Mouse (Mus musculus) liver, postnatal 0 days (tissue): ENCODE data around the gene Gorab. TPM values are rescaled to one million over a fixed set of nuclear protein-coding genes. Genes with fewer than 3 reads are reported as not detected.

Experiments
- ATAC-seq: fragments of 200-750 bp; cut with Nextera tagmentation; 2 replicates; pipeline ENCODE4 v1.8.0; 2017; ENCODE audit warnings: mild to moderate bottlenecking, moderate library complexity
- DNase-seq: peaks from one replicate; pipeline ENCODE4 v3.0.0-alpha.2; 2016
- H3K27ac ChIP-seq: fragments of 300-500 bp; sonication (generic); 2 replicates; pipeline ENCODE4 v1.5.1; 2014; ENCODE audit warnings: antibody characterized with exemption, moderate library complexity, mild to moderate bottlenecking, low read depth
- H3K27me3 ChIP-seq: fragments of 300-500 bp; sonication (generic); 2 replicates; pipeline ENCODE4 v1.6.1; 2014; ENCODE audit warnings: low read length, control low read depth, mixed read lengths; ENCODE audit not compliant: insufficient read depth
- H3K36me3 ChIP-seq: fragments of 300-500 bp; sonication (generic); replicated peaks from 2 replicates; pipeline ENCODE4 v1.6.1; 2014; ENCODE audit warnings: mild to moderate bottlenecking, control low read depth, low read length, moderate library complexity, mixed read lengths; ENCODE audit not compliant: insufficient read depth
- H3K4me1 ChIP-seq: fragments of 300-500 bp; sonication (generic); 2 replicates; pipeline ENCODE4 v1.6.1; 2014; ENCODE audit warnings: antibody characterized with exemption, mild to moderate bottlenecking, control low read depth; ENCODE audit not compliant: insufficient read depth
- H3K4me2 ChIP-seq: fragments of 300-500 bp; sonication (generic); 2 replicates; pipeline ENCODE4 v1.6.1; 2014; ENCODE audit warnings: low read depth, mild to moderate bottlenecking, low read length, moderate library complexity, mixed read lengths
- H3K4me3 ChIP-seq: fragments of 300-500 bp; sonication (generic); 2 replicates; pipeline ENCODE4 v1.5.1; 2014; ENCODE audit warnings: low read depth, low read length
- H3K9ac ChIP-seq: fragments of 300-500 bp; sonication (generic); replicated peaks from 2 replicates; pipeline ENCODE4 v1.6.1; 2014; ENCODE audit warnings: mild to moderate bottlenecking, moderate library complexity
- H3K9me3 ChIP-seq: fragments of 300-500 bp; sonication (generic); 2 replicates; pipeline ENCODE4 v1.6.1; 2016; ENCODE audit warnings: mild to moderate bottlenecking, control low read depth, low read length, mixed read lengths
- CTCF ChIP-seq: sonication (generic); IDR thresholded peaks from 2 replicates; pipeline ENCODE4 v1.5.1; 2016; ENCODE audit warnings: antibody characterized with exemption, low read depth
- EP300 ChIP-seq: IDR thresholded peaks from 2 replicates; pipeline ENCODE4 v1.6.1; 2016; ENCODE audit warnings: antibody characterized with exemption, low read depth, mild to moderate bottlenecking
- WGBS: fragments of 180-500 bp; shearing (Covaris S2); extraction: QIAGEN DNeasy Blood & Tissue Kit; methylation state at CpG from one replicate; pipeline ENCODE4 v1.1.7; 2014; ENCODE audit not compliant: insufficient replicate concordance; 5-methylcytosine and 5-hydroxymethylcytosine counted together
- polyA plus RNA-seq: library from polyadenylated mRNA; unstranded; fragments of >200 nt; fragmentation: Nextera tagmentation; extraction: Ambion mirVana; gene quantifications from 2 replicates; pipeline ENCODE4 v1.2.1, GENCODE M21; 2015

Gorab gene
- polyA plus RNA-seq, 1 experiment from 2014 or later, result 3.4 TPM

DNA sequence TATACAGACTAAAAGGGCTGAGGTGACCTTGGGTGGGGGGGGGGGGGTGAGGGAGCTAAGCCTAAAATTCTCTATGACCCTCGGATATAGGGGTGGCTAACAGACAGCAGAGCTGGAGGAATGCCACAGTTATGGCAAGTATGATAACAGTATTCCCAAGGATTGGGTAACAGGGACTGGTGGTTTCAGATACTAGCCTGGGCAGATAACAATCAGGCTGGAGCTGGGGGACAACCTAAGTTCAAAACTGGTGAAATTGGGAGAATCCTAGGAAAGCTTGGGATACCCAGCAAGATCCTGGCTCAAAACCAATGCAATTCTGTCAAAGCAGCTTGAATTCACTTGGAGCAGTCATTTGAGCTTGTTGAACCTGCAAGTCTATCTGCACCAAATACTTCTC lies 22.9 kb downstream of the Gorab start:
- Histone ChIP-seq H3K27me3 (no peaks in the 10 kb centered on the region), H3K4me3 (no peak overlapping the region), H3K4me2 (no peak overlapping the region), H3K9me3 (no peaks in the 10 kb centered on the region), H3K9ac (no peak overlapping the region), H3K4me1 (no peaks in the 10 kb centered on the region), H3K36me3 (peaks cover 4% of the 10 kb centered on the region; the same call in 1 of the 2 replicates), H3K27ac (no peak overlapping the region)
- WGBS, result 53% methylated on average over 1 of the region's 1 CpGs
- DNase-seq (no peak), ATAC-seq (no peak)
- TF ChIP-seq CTCF (no peak), EP300 (no peak)

DNA sequence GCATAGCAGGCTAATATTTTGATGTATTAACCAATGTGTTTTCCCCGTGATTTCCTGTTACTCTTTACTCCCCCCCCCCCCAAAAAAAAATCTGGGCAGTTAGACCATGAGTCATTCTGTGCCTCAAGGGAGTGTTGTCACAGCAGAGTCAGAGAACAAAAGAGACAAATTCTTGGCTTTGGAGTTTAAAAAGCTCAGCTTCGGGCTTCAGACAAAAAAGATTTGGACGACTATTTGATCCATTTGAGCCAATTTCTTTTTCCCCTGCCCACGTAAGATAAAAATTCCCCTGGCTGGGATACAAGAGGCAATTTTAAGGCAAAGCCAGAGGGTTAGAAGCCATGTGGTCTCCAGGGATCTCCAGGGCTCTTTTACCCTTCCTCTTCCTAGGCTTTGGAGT lies 23.4 kb downstream of the Gorab start:
- Histone ChIP-seq H3K9me3 (no peaks in the 10 kb centered on the region), H3K4me2 (no peak overlapping the region), H3K36me3 (no peaks in the 10 kb centered on the region; the same call in 1 of the 2 replicates), H3K27me3 (no peaks in the 10 kb centered on the region), H3K9ac (no peak overlapping the region), H3K27ac (no peak overlapping the region), H3K4me3 (no peak overlapping the region), H3K4me1 (no peaks in the 10 kb centered on the region)
- no peak for TF ChIP-seq CTCF
- TF ChIP-seq EP300, result no peak
- WGBS, result 62% methylated on average over 4 of the region's 4 CpGs
- DNase-seq (no peak), ATAC-seq (no peak)

DNA sequence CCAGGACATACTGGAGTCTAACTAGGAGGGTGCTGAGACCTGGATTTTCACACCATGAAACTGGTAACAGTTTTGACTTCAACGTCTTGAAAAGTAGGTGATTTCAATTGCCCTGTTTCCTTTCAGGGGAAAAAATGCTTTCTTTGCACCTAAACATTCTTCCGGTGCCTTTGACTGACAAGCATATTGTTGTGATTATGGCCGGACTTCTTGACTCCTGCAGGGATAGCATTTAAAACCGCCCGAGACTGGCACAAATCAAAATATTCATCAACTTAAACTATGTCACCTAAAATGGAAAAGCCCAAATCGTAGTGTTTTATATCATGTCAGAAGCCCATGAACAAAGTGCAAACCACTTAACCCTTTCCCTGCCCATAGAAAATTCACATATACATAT lies 25.5 kb downstream of the Gorab start:
- H3K9me3 ChIP-seq, result no peaks in the 10 kb centered on the region
- no peak for ATAC-seq
- WGBS, result 70% methylated on average over 6 of the region's 6 CpGs
- no peak overlapping the region for H3K9ac ChIP-seq
- H3K4me3 ChIP-seq, result no peak overlapping the region
- no peaks in the 10 kb centered on the region for H3K4me1 ChIP-seq
- no peaks in the 10 kb centered on the region for H3K36me3 ChIP-seq
- no peak for DNase-seq
- H3K27ac ChIP-seq, result no peak overlapping the region
- H3K27me3 ChIP-seq, result no peaks in the 10 kb centered on the region
- no peak for TF ChIP-seq EP300
- no peak for TF ChIP-seq CTCF
- no peak overlapping the region for H3K4me2 ChIP-seq

DNA sequence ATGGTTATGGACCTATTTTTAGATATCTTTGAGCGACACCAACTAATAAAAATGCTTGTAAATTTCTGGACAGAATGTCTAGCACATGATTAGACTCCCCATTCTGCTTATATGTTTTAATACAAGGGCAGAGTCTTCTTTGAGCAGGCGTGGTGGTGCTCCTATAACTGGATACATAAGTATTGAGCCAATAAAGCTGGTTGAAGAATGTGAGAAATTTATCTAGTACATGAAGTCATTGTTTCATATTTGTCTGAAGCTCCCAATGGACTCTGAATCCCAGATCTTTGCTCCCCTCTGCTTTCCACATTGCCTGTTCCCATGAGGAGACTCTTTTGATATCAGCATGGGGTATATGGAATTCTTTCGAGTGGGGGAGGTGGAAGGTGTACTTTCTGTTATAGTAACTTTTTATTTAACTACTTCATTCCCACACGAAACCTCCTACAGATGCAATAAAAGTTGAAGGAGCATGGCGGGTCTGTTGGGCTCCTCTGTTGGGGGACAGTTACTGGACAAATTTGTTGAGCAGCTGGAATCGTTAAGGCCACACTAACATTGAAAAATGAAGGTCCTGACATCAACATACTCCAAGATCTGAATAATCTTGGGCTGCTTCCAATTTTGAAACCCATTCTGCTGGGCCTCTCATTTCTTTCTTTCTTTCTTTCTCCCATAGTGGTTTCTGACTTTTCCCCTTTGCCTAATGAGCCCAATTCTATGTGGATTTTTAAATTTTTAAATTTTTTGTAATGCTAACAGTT lies 26.5 kb downstream of the Gorab start:
- ATAC-seq (no peak), DNase-seq (no peak)
- no peak for TF ChIP-seq EP300
- no peak for TF ChIP-seq CTCF
- Histone ChIP-seq H3K4me1 (no peaks in the 10 kb centered on the region), H3K36me3 (no peaks in the 10 kb centered on the region), H3K4me2 (no peak overlapping the region), H3K27me3 (no peaks in the 10 kb centered on the region), H3K27ac (no peak overlapping the region), H3K9me3 (no peaks in the 10 kb centered on the region), H3K9ac (no peak overlapping the region), H3K4me3 (no peak overlapping the region)
- WGBS, result 71% methylated on average over 6 of the region's 6 CpGs

DNA sequence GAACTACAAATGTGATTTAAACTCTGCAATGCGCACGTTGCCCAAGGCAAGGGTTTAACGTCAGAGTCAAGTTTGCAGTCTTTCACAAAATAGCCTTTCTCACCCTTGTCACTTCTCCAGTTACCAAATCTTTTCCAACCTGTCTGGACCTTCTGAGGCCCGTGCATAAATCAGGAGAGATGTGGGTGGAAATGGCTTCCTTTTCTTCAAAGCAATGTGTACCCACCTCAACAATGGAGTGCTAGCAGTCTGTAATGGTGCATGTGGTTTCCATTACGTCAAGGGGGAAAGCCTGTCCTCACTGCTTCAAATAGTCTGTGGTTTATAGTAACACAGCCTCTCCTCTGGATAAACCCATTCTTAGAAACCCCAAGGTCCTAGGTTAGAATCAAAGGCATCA lies 29.0 kb downstream of the Gorab start:
- DNase-seq (no peak), ATAC-seq (no peak)
- Histone ChIP-seq H3K4me3 (no peak overlapping the region), H3K36me3 (no peaks in the 10 kb centered on the region), H3K9me3 (no peaks in the 10 kb centered on the region), H3K4me2 (no peak overlapping the region), H3K4me1 (no peaks in the 10 kb centered on the region), H3K27ac (no peak overlapping the region), H3K27me3 (no peaks in the 10 kb centered on the region), H3K9ac (no peak overlapping the region)
- no peak for TF ChIP-seq CTCF
- no peak for TF ChIP-seq EP300
- WGBS, result 66% methylated on average over 5 of the region's 5 CpGs

DNA sequence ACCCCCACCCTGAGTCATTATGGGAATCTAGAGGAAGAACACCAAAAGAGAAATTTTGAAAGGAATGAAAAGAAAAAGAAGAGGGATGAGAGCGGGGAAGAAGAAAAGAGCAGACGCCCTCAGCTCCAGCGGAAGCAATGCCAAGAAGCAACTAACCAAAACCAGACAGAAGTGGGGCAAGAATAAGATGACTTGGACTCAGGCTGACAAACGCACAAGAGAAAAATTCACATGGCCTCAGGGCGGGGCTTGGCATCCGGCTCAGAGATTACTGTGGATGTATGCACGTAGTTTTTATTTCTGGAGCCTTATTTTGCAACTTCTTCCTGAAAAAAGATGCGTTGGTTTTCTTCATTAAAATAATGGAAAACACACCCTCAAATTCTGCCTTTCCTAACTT lies 41.3 kb downstream of the Gorab start:
- DNase-seq (no peak), ATAC-seq (no peak)
- H3K4me1 ChIP-seq, result no peaks in the 10 kb centered on the region
- H3K27me3 ChIP-seq, result no peaks in the 10 kb centered on the region
- H3K36me3 ChIP-seq, result no peaks in the 10 kb centered on the region
- no peak overlapping the region for H3K27ac ChIP-seq
- WGBS, result 72% methylated on average over 8 of the region's 8 CpGs
- no peak overlapping the region for H3K4me2 ChIP-seq
- no peak overlapping the region for H3K9ac ChIP-seq
- H3K9me3 ChIP-seq, result no peaks in the 10 kb centered on the region
- H3K4me3 ChIP-seq, result no peak overlapping the region
- no peak for TF ChIP-seq CTCF
- TF ChIP-seq EP300, result no peak
